Mouse (Mus musculus) liver, postnatal 0 days (tissue): ENCODE measurements at regions not wholly inside any gene's neighbourhood (a gene's known extent, or its start where the extent isn't known, plus 50 kb on each side); places are given as distances from the start of the nearest gene placed in this dataset.

ENCODE experiments used
- CTCF ChIP-seq: sonication (generic); IDR thresholded peaks from 2 replicates; pipeline ENCODE4 v1.5.1; 2016; ENCODE audit warnings: antibody characterized with exemption, low read depth
- EP300 ChIP-seq: IDR thresholded peaks from 2 replicates; pipeline ENCODE4 v1.6.1; 2016; ENCODE audit warnings: antibody characterized with exemption, low read depth, mild to moderate bottlenecking

DNA sequence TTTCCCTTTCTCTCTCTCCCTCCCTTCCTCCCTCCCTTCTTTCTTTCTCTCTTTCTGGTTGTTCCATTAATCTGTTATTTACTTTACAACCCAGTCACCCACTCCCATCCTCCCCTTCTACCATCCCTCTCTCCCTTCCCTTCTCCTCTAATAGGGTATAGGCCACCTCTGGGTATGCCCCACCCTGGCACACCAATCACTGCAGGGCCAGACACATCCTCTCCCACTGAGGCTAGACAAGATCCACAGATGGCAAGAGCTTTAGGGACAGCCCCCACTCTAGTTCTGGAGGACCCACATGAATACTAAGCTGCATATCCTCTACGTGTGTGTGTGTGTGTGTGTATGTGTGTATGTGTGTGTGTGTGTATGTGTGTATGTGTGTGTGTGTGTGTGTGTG is 67.4 kb downstream of the 4930426L09Rik start:
- TF ChIP-seq EP300 (no peak), CTCF (no peak)
